ENCODE assay signal across 22 mouse cellular contexts in the genomic region with DNA sequence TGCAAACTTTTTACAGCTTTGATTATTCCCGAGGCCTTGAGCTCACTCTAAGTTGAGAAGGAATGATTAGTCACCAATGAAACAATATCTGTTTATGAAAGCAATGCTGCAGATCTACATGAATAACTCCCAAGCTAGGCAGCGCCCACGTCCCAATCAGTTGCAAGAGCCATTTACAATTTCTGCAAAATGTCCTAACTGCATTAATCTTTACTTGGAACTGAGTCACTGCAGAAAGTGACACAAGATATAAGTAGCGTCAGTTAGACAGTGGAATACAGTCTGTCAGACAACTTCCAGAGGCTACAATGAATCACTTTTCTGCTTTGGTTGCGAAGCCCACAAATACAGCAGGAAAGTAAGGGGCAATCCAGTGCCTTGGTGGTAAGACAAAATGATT.
DNase-seq lines count a peak whose midpoint lies in the region; ATAC-seq lines count a peak whose summit lies in the region.
"Had no signal": no experiment of that assay in that cellular context is flagged by ENCODE, and none has a peak within 500 bp of the region (broad histone marks: within the 10 kb centered on the region; RNA-seq: fewer than 3 reads in every experiment).

No protein-coding gene starts in this region.

- H3K4me2 ChIP-seq in liver, embryonic 12.5 days: no peak overlapping the region
- H3K4me2 ChIP-seq: embryonic facial prominence, embryonic 12.5 days; forebrain, embryonic 13.5 days; forebrain, embryonic 15.5 days had no signal

- H3K4me1 ChIP-seq in liver, embryonic 12.5 days: no peaks in the 10 kb centered on the region
- H3K4me1 ChIP-seq: embryonic facial prominence, embryonic 10.5 days; embryonic facial prominence, embryonic 12.5 days; forebrain, embryonic 13.5 days; forebrain, embryonic 15.5 days had no signal

- WGBS in liver, embryonic 12.5 days (ENCODE audit: insufficient replicate concordance): 63% methylated on average over 5 of the region's 5 CpGs

- no peak overlapping the region for H3K9ac ChIP-seq in liver, embryonic 12.5 days
- H3K9ac ChIP-seq: embryonic facial prominence, embryonic 12.5 days; forebrain, embryonic 13.5 days; forebrain, embryonic 15.5 days; forebrain, postnatal 0 days had no signal

- H3K4me3 ChIP-seq in liver, embryonic 12.5 days: no peak overlapping the region
- H3K4me3 ChIP-seq: embryonic facial prominence, embryonic 10.5 days; embryonic facial prominence, embryonic 12.5 days; forebrain, embryonic 13.5 days; forebrain, embryonic 15.5 days had no signal

- no peak for ATAC-seq in liver, embryonic 12.5 days
- ATAC-seq: CD4-positive, CD25-positive, alpha-beta regulatory T cell, adult 4 months; forebrain, embryonic 13.5 days; forebrain, embryonic 15.5 days; forebrain, postnatal 0 days had no signal

- DNase-seq in adrenal gland, adult 2 months: peak; percentile 18
- no peak for DNase-seq in adrenal gland, adult 18-20 months (ENCODE audit: low spot score in 2 of 2)
- DNase-seq in adrenal gland, postnatal 25 days: peak; percentile 8
- DNase-seq in adrenal gland, adult 8-10 months: no peak
- peak; percentile 7 for DNase-seq in right cerebral cortex, adult 18-20 months
- DNase-seq in right cerebral cortex, postnatal 14 days: no peak
- peak; percentile 22 for DNase-seq in telencephalon, adult 2 months (ENCODE audit: low read depth, low spot score)
- DNase-seq: B cell, adult 2 months; cerebellum, adult 11-12 months; cerebellum, adult 2 months; cerebellum, adult 9-10 months; cerebellum, postnatal 10 days; cerebellum, postnatal 25 days; forebrain, postnatal 0 days had no signal

- no peaks in the 10 kb centered on the region for H3K27me3 ChIP-seq in liver, embryonic 12.5 days (replicated peaks)
- H3K27me3 ChIP-seq: CH12.LX; embryonic facial prominence, embryonic 12.5 days; forebrain, embryonic 13.5 days; forebrain, embryonic 15.5 days had no signal

- H3K36me3 ChIP-seq in liver, embryonic 12.5 days: no peaks in the 10 kb centered on the region
- H3K36me3 ChIP-seq: embryonic facial prominence, embryonic 10.5 days; embryonic facial prominence, embryonic 12.5 days; forebrain, embryonic 15.5 days; G1E had no signal

- H3K9me3 ChIP-seq in liver, embryonic 12.5 days (replicated peaks): no peaks in the 10 kb centered on the region
- H3K9me3 ChIP-seq: embryonic facial prominence, embryonic 10.5 days; embryonic facial prominence, embryonic 12.5 days; forebrain, embryonic 13.5 days; forebrain, embryonic 15.5 days had no signal

- no peak overlapping the region for H3K27ac ChIP-seq in liver, embryonic 12.5 days
- H3K27ac ChIP-seq: embryonic facial prominence, embryonic 10.5 days; embryonic facial prominence, embryonic 12.5 days; forebrain, embryonic 13.5 days; forebrain, embryonic 15.5 days had no signal

Comparison
In these comparisons a context has a peak if more than half of its experiments do, and no peak if none do; other contexts are left out.
1. DNase-seq: peak in adrenal gland, adult 2 months (single experiment), adrenal gland, postnatal 25 days (single experiment), right cerebral cortex, adult 18-20 months (single experiment) and telencephalon, adult 2 months (single experiment); none in adrenal gland, adult 18-20 months (0 of 2), adrenal gland, adult 8-10 months (single experiment) and right cerebral cortex, postnatal 14 days (single experiment).